Mouse (Mus musculus): ENCODE data around the gene Sass6.

Gene Sass6

GRCm38 (mm10) chr3:116594728-116595602, at the start of gene Sass6:
Gene Sass6 (plus strand): TSS chr3:116594982.
- peak; percentile 98 for DNase-seq

- no peak for DNase-seq
Observed at GRCm38 (mm10) chr3:116547430-116547829, 47.4 kb upstream of the Sass6 start.

GRCm38 (mm10) chr3:116551362-116551761, 43.4 kb upstream of the Sass6 start:
- DNase-seq = no peak

- peak in 1 of 2 experiments; percentile 9 for DNase-seq
Observed at GRCm38 (mm10) chr3:116561315-116561714, 33.5 kb upstream of the Sass6 start.

GRCm38 (mm10) chr3:116562408-116563094, 32.2 kb upstream of the Sass6 start, which contains the start of gene Lrrc39:
Gene Lrrc39 (plus strand): TSS chr3:116562973.
- DNase-seq = no peak

GRCm38 (mm10) chr3:116563095-116563492, 31.7 kb upstream of the Sass6 start:
- no peak for DNase-seq

- DNase-seq = no peak
Observed at GRCm38 (mm10) chr3:116570628-116571027, 24.2 kb upstream of the Sass6 start.

GRCm38 (mm10) chr3:116577286-116577685, 17.5 kb upstream of the Sass6 start:
- peak in 1 of 2 experiments; percentile 10 for DNase-seq

- no peak for DNase-seq
Observed at GRCm38 (mm10) chr3:116582201-116582600, 12.6 kb upstream of the Sass6 start.

- DNase-seq = no peak
Observed at GRCm38 (mm10) chr3:116594076-116594727, 580 bp upstream of the Sass6 start.

GRCm38 (mm10) chr3:116595603-116595991, 815 bp downstream of the Sass6 start:
- DNase-seq = no peak

- no peak for DNase-seq
Observed at GRCm38 (mm10) chr3:116599705-116600104, 4.9 kb downstream of the Sass6 start.

GRCm38 (mm10) chr3:116601005-116601404, 6.2 kb downstream of the Sass6 start:
- no peak for DNase-seq

GRCm38 (mm10) chr3:116601781-116602180, 7.0 kb downstream of the Sass6 start:
- DNase-seq = no peak

- DNase-seq = no peak
Observed at GRCm38 (mm10) chr3:116604570-116604969, 9.8 kb downstream of the Sass6 start.

- DNase-seq = peak; percentile 34 to 58
Observed at GRCm38 (mm10) chr3:116614295-116614892, 19.6 kb downstream of the Sass6 start, which contains the start of gene Trmt13. Gene Trmt13 (minus strand): TSS chr3:116614587.

GRCm38 (mm10) chr3:116615318-116616068, 20.7 kb downstream of the Sass6 start:
- no peak for DNase-seq

GRCm38 (mm10) chr3:116618855-116619254, 24.1 kb downstream of the Sass6 start:
- DNase-seq = no peak

GRCm38 (mm10) chr3:116620636-116621370, 26.0 kb downstream of the Sass6 start:
- no peak for DNase-seq

GRCm38 (mm10) chr3:116622641-116623040, 27.9 kb downstream of the Sass6 start:
- DNase-seq = no peak

GRCm38 (mm10) chr3:116631459-116631858, 36.7 kb downstream of the Sass6 start:
- DNase-seq = no peak
